Mouse (Mus musculus): ENCODE measurements around the gene Fam131a.
A peak's percentile ranks its signal among the peaks of the same experiment; 100 is the strongest.

Gene Fam131a

GRCm38 (mm10) chr16:20699266-20699665, 6.2 kb downstream of the Fam131a start:
- DNase-seq = peak; percentile 89

DNA sequence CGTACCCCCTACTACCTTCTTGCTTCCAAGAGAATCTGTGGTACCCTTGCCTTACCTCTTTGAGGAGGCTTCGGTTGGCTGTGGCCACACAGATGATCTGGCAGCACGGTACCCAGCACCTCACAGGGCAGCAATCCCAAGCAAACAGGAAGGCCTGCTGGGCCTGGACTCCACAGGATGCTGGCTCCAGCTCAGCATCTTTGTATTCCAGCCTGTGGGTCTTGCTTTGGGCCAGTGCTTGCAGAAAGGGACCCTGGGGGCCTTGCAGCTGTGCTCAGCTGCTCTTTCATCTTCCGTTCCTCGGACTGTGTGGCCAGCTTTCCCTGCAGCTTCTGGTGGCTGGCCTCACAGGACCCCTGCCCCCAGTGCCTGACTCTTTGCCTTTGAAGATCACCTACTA, 7.0 kb downstream of the Fam131a start:
- peak; percentile 95 for DNase-seq

DNA sequence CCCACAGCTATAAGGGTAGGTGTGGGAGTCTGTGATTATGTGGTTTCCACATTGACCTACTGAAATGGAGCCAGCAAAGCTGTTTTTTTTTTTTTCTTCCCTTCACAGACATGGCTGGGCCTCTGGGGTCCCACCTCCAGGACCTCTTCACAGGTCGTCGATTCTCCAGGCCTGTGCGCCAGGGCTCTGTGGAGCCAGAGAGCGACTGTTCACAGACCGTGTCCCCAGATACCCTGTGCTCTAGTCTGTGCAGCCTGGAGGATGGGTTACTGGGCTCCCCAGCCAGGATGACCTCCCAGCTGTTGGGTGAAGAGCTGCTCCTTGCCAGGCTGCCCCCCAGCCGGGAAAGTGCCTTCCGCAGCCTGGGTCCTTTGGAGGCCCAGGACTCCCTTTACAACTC, 8.3 kb downstream of the Fam131a start:
- DNase-seq = peak; percentile 86

DNA sequence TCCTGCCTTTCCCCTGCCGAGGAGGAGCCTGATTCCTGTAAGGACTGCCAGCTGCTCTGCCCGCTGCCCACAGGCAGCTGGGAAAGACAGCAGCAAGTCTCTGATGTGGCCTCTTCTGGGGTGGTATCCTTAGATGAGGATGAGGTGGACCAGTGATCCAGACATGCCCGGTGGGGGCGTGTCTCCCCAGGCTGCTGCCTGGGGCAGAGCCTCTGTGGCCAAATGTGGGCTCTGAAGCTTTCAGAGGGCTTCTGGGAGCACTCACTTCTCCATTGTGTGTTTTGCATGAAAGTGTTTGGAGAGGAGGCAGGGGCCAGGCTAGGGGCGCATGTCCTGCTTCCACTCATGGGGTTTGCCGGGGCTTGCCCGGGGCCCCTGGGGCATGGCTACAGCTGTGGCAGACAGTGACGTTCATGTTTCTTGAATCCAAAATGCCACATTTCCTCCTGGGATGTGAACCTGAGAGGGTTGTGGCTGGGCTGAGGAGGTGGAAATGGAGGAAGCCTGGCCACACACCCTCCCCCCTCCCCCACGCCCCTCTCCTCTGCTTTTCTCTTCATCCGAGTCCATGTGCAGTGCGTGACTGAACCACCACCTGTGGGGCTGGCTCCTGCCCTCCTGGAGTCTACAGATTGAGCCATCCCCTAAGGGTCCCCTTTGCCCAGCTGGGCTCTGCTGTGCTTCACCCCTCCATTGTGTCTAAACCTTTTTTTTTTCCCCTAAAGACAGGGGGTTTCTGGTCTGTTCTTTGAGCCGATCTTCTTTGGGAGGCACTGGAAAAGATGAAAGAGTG, 8.9 kb downstream of the Fam131a start:
- DNase-seq = peak; percentile 87

DNA sequence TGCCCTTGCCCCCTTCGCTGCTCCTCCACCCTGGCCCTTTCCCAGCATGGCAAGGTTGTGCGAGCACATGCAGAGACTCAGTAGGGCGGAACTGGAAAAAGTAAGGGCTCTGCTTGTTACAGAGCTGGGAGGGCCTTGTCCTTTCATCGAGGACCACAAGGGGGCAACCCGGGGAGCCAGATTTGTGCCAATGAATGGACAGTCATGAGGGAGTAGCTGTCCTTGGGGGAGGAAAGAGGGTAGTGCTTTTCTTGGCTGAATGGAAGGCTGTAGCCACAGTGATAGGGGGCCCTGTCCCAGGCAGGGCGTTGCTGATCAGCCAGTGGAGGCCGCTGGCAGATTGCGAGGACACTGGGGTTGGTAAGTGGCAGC, 9.5 kb downstream of the Fam131a start:
- peak; percentile 96 for DNase-seq

GRCm38 (mm10) chr16:20703071-20703470, 10.0 kb downstream of the Fam131a start:
- DNase-seq = peak; percentile 87

DNA sequence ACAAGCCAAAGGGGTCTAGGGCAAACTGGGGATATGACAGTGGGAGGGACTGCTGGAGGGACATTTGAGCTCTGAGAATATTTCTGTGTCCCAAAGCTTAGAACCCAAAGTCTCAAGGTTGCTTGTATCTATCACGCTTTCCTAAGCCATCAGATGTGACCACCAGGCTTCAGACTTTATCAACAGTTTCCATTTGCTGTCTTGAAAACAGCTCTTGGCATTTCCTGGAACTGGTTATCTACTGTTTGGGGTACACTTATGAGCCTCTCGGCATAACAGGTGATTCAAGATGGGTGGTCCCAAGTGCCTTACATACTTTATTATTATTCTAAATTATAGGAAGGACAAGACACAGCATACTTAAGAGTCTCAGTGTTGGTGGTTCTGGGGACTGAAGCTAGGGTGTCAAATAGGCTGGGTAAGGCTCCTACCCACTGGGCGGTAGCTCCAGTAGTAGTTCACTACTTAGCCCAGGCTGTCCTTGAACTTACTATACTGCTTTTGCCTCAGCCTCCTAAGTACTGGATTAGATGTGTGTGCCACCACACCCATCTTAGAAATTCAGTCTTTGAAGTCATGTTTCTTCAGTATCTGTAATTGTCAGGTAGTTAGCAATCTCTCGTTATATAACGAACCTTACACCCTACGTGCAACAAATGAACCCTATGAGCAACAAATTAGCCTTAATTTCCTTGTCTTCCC, 10.8 kb downstream of the Fam131a start:
- DNase-seq = no peak

DNA sequence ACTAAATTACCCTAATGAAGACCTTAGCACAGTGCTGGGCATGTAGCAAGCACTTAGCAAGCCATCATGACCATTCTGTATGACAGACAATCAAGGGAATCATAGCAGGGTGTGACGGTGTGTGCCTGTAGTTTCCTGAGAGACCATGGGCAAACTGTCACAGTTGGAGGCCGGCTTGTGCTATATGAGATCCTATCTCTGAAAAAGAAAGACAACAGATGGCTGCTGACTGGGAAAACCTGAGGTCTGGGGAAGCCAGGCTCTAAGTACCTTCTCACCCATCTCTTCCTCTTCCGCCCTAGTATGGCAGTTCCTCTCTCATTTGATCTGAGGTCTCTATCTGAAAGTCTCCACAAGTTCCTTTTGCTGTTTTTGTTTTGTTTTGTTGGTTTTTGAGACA, 12.7 kb downstream of the Fam131a start:
- DNase-seq = no peak

DNA sequence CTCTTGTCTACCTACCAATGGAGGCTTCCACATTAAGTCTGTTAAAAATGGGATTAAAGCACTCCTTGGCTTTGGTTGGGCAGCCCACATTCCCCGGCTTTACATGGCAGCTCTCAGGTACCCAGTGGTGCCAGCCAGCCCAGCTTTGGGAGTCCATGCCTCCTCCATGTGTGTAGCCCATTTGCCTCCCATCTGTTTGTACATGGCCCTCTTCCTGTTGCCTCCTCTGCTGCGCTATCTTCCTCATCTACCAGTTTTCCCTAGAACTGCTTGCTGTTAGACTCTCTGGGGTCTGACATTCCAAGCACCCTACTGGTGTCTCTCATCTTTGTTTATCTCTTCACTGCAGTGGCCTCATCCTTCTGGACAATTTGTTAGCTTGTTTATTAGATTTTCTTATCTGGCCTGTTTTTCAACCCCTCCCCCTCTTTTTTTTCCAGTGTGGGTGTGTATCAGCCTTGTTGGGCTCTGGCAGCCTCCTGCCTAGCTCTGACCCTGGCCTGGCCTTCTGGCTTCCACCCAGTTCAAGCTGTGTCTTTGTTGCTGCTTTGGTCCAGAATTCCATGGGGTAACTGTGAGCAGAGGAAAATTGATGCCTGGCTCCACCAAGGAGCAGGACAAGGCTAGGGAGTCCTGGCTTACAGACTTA, 13.5 kb downstream of the Fam131a start:
- peak; percentile 93 for DNase-seq

DNA sequence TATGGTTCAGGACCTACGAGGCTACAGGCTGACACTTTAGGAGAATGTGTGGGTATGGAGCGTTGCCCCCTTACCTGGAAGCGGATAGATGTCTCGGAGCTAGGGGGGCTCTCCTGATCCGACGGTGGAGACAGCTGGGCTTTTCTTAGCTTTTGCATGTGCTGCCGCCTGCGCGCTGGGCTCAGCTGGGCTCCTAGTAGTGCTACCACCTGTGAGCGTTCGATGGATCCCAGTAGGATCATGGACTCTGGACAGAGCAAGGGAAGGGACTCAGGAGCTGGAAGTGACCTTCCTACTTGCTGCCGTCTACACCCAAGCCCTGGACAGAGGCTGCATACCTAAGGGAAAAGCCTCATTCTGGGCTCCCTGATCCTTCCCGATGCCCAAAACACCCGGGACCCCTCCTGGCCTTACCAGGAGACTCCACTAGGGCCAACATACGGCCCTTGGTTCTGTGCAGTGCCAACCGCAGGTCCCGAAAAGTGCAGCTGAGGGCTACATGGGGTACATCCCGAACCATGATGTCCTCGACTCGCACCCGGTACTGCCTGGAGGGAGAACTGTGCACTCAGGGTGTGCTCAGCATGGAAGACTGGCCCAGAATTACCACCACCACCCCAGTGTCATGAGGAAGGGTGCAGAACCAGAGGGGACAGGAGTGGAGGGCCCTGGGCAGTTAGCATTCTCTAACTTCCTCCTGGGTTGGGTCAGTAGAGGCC, 15.3 kb downstream of the Fam131a start:
- peak; percentile 86 for DNase-seq

GRCm38 (mm10) chr16:20708939-20709734, 16.1 kb downstream of the Fam131a start:
- peak; percentile 90 for DNase-seq

DNA sequence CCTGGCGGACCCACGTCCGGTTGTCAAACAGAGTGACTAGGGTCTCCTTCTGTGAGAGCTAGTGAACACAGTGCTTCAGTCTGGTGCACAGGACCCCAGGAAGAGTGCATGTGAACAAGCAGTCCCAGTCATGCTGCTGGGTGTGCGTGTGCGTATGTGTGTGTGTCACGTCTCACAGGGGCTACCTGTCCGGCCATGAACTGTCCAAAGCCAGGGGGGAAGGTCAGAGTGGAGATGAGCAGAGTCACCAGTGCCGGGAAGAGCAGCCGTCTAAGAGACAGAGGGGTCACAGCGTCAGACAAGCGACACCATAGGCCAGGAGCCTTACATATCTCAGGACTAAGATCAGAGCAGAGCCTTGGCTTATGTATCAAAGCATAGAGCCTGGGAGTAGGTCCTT, 17.3 kb downstream of the Fam131a start:
- DNase-seq = peak; percentile 88

DNA sequence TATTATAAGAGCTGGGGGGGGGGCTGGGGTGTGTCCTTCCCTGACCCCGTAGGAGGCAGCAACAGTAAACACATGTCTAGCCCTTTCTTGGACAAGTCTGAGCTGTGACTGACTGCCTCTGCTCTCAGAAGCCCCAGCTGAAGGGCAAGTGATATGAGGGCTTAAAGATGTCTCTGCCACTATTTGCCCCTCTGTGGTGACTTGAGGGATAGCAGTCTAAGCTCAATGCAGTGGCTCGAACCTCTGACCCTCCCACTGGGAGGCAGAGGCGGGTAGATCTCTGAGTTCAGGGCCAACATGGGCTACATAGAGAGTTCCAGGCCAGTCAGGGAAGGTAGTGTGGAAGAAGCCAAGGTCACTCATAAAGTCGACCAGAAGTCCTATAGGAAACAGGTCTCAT, 17.8 kb downstream of the Fam131a start:
- DNase-seq = no peak

- DNase-seq = peak; percentile 91
Measured at GRCm38 (mm10) chr16:20712190-20712589, 19.1 kb downstream of the Fam131a start.

DNA sequence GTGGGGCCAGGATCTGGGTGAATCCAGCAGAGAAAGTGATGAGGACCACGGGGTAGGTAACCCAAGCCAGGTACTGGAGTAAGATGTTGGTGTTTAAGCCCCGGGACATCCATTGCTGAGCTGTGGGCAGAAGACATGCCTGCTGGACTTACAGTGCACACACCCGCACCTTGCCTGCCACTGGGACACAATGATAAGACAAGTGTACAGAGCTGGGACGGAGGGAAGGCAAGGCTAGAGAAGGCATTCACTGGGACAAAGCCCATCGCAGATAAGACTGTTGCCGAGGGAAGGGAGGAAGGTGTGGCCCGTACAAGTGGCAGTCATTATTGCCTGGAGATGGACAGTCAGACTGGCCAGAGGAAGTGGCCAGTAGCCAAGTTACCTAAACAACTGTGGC, 19.8 kb downstream of the Fam131a start:
- DNase-seq = peak; percentile 90

- peak; percentile 90 for DNase-seq
Measured at GRCm38 (mm10) chr16:20714307-20715080, 21.5 kb downstream of the Fam131a start.

- peak; percentile 88 for DNase-seq
Measured at GRCm38 (mm10) chr16:20715161-20715560, 22.1 kb downstream of the Fam131a start.

GRCm38 (mm10) chr16:20715566-20715965, 22.5 kb downstream of the Fam131a start:
- DNase-seq = no peak

GRCm38 (mm10) chr16:20715976-20716840, 23.2 kb downstream of the Fam131a start:
- DNase-seq = peak; percentile 99

DNA sequence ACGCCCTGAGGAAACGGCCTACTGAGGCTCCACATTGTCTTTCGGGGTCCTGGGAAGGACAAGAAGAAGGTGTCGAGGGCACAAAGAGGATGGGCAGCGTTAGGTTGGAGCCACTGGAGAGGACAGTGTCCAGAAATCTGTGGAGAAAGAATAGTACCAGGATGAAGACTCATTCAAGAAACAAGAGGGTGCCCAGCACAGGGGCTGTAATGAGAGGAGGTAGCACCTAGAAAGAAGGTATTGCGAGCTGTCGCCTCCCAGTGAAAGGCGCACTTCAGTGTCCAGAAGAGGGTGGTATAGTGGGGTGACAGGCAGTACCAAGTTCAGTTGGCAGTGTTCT, 23.8 kb downstream of the Fam131a start:
- DNase-seq = no peak
